Mouse (Mus musculus) urinary bladder, postnatal 14 days (tissue): ENCODE measurements around the gene Lrrc47.

ENCODE experiments used
- DNase-seq: peaks from one replicate; pipeline ENCODE4 v3.0.0; 2021; ENCODE audit warnings: low spot score

Gene Lrrc47

GRCm38 (mm10) chr4:154011646-154012089 lies at the start of gene Lrrc47:
Lrrc47 (plus strand) TSS chr4:154011731.
- peak; percentile 83 for DNase-seq

- DNase-seq: no peak
Measured at GRCm38 (mm10) chr4:153962631-153963030, 48.9 kb upstream of the Lrrc47 start.

- no peak for DNase-seq
Measured at GRCm38 (mm10) chr4:153966651-153967050, 44.9 kb upstream of the Lrrc47 start.

- no peak for DNase-seq
Measured at GRCm38 (mm10) chr4:153967556-153967955, 44.0 kb upstream of the Lrrc47 start.

- no peak for DNase-seq
Measured at GRCm38 (mm10) chr4:153968063-153968462, 43.5 kb upstream of the Lrrc47 start.

GRCm38 (mm10) chr4:153974431-153975291 lies 36.9 kb upstream of the Lrrc47 start, which contains the start of the genes Dffb and Cep104:
Dffb (minus strand) TSS chr4:153975126.
Cep104 (plus strand) TSS chr4:153975194.
- DNase-seq: peak; percentile 94

GRCm38 (mm10) chr4:153975292-153975662 lies 36.3 kb upstream of the Lrrc47 start:
- DNase-seq: no peak

GRCm38 (mm10) chr4:153975768-153976167 lies 35.8 kb upstream of the Lrrc47 start:
- no peak for DNase-seq

- no peak for DNase-seq
Measured at GRCm38 (mm10) chr4:153979243-153979642, 32.3 kb upstream of the Lrrc47 start.

GRCm38 (mm10) chr4:153980470-153980869 lies 31.1 kb upstream of the Lrrc47 start:
- DNase-seq: no peak

GRCm38 (mm10) chr4:153992715-153993114 lies 18.8 kb upstream of the Lrrc47 start:
- DNase-seq: no peak

- DNase-seq: no peak
Measured at GRCm38 (mm10) chr4:153993505-153993904, 18.0 kb upstream of the Lrrc47 start.

GRCm38 (mm10) chr4:154005488-154005887 lies 6.0 kb upstream of the Lrrc47 start:
- DNase-seq: no peak

- no peak for DNase-seq
Measured at GRCm38 (mm10) chr4:154006264-154006663, 5.3 kb upstream of the Lrrc47 start.

- peak; percentile 39 for DNase-seq
Measured at GRCm38 (mm10) chr4:154007759-154008158, 3.8 kb upstream of the Lrrc47 start.

- no peak for DNase-seq
Measured at GRCm38 (mm10) chr4:154010907-154011645, 455 bp upstream of the Lrrc47 start.

GRCm38 (mm10) chr4:154012132-154012882 lies 776 bp downstream of the Lrrc47 start:
- DNase-seq: no peak

GRCm38 (mm10) chr4:154015476-154015875 lies 3.9 kb downstream of the Lrrc47 start:
- no peak for DNase-seq

- peak; percentile 53 for DNase-seq
Measured at GRCm38 (mm10) chr4:154019571-154019970, 8.0 kb downstream of the Lrrc47 start.

GRCm38 (mm10) chr4:154021432-154021831 lies 9.9 kb downstream of the Lrrc47 start:
- DNase-seq: no peak

GRCm38 (mm10) chr4:154022407-154022806 lies 10.9 kb downstream of the Lrrc47 start:
- peak; percentile 61 for DNase-seq

GRCm38 (mm10) chr4:154022844-154023243 lies 11.3 kb downstream of the Lrrc47 start:
- DNase-seq: no peak
